Mouse (Mus musculus) 3T3-L1 (cell line): Measurements from ENCODE around the gene Rab3b.

Experiments
- DNase-seq: peaks from one replicate; pipeline ENCODE4 v3.0.0-alpha.2; 2015; ENCODE audit warnings: low read depth, low spot score

Rab3b gene

GRCm38 (mm10) chr4:108878963-108879822 lies at the start of gene Rab3b:
Gene Rab3b (plus strand): TSS chr4:108879063.
- DNase-seq: no peak

GRCm38 (mm10) chr4:108830698-108831097 lies 48.2 kb upstream of the Rab3b start:
- peak; percentile 80 for DNase-seq

GRCm38 (mm10) chr4:108832916-108833827 lies 45.7 kb upstream of the Rab3b start, which contains the start of gene Btf3l4:
Gene Btf3l4 (minus strand): TSS chr4:108833614.
- peak; percentile 91 for DNase-seq

- no peak for DNase-seq
Observed at GRCm38 (mm10) chr4:108833828-108834114, 45.1 kb upstream of the Rab3b start.

- peak; percentile 97 for DNase-seq
Observed at GRCm38 (mm10) chr4:108834115-108834970, 44.5 kb upstream of the Rab3b start, which contains the start of gene Txndc12. Gene Txndc12 (plus strand): TSS chr4:108834601.

- DNase-seq: peak; percentile 59
Observed at GRCm38 (mm10) chr4:108834971-108835311, 43.9 kb upstream of the Rab3b start.

GRCm38 (mm10) chr4:108835496-108835895 lies 43.4 kb upstream of the Rab3b start:
- DNase-seq: peak; percentile 48

- DNase-seq: peak; percentile 54
Observed at GRCm38 (mm10) chr4:108838031-108838430, 40.8 kb upstream of the Rab3b start.

- DNase-seq: no peak
Observed at GRCm38 (mm10) chr4:108841920-108842578, 36.8 kb upstream of the Rab3b start.

- no peak for DNase-seq
Observed at GRCm38 (mm10) chr4:108843336-108843735, 35.5 kb upstream of the Rab3b start.

- no peak for DNase-seq
Observed at GRCm38 (mm10) chr4:108845824-108846569, 32.9 kb upstream of the Rab3b start.

- peak; percentile 94 for DNase-seq
Observed at GRCm38 (mm10) chr4:108847715-108848504, 31.0 kb upstream of the Rab3b start, which contains the start of gene Kti12. Gene Kti12 (plus strand): TSS chr4:108847785.

- peak; percentile 37 for DNase-seq
Observed at GRCm38 (mm10) chr4:108848505-108848848, 30.4 kb upstream of the Rab3b start, which contains the start of gene A730015C16Rik. Gene A730015C16Rik (minus strand): TSS chr4:108848619.

- DNase-seq: no peak
Observed at GRCm38 (mm10) chr4:108866806-108867205, 12.1 kb upstream of the Rab3b start.

GRCm38 (mm10) chr4:108869730-108870374 lies 9.0 kb upstream of the Rab3b start:
- DNase-seq: peak; percentile 94

- no peak for DNase-seq
Observed at GRCm38 (mm10) chr4:108873746-108874145, 5.1 kb upstream of the Rab3b start.

- DNase-seq: no peak
Observed at GRCm38 (mm10) chr4:108877901-108878300, 962 bp upstream of the Rab3b start.

- DNase-seq: no peak
Observed at GRCm38 (mm10) chr4:108883815-108884214, 5.0 kb downstream of the Rab3b start.

- peak; percentile 87 for DNase-seq
Observed at GRCm38 (mm10) chr4:108887456-108887855, 8.6 kb downstream of the Rab3b start.
